Mouse (Mus musculus): Measurements from ENCODE around the gene Atad1. TPM values are rescaled to one million over a fixed set of nuclear protein-coding genes. Genes with fewer than 3 reads are reported as not detected.

The Atad1 gene
- polyA plus RNA-seq, 1 experiment from 2014 or later: 62.8 TPM

GRCm38 (mm10) chr19:32723817-32724216 is 15.8 kb downstream of the Atad1 start:
- H3K27me3 ChIP-seq (ENCODE audit: control insufficient read depth, insufficient read depth, low read depth, low read length): peaks cover 13% of the 10 kb centered on the region
- H3K4me2 ChIP-seq (ENCODE audit: low read depth, low read length): no peak overlapping the region
- H3K9me3 ChIP-seq (ENCODE audit: control insufficient read depth, low read length): 0 out of 2 replicates have a peak, but pooled peaks cover 2% of the 10 kb centered on the region
- no peak overlapping the region for H3K4me3 ChIP-seq (ENCODE audit: low read length)
- no peak overlapping the region for H3K9ac ChIP-seq (ENCODE audit: low read length)
- no peaks in the 10 kb centered on the region for H3K36me3 ChIP-seq (ENCODE audit: control insufficient read depth, insufficient read depth, low read length)
- H3K4me1 ChIP-seq (replicated peaks; ENCODE audit: control insufficient read depth, insufficient read depth, low read length): peaks cover 3% of the 10 kb centered on the region; the same call in 1 of the 2 replicates
- 44% methylated on average over 7 of the region's 7 CpGs for WGBS
- H3K27ac ChIP-seq (ENCODE audit: low read length): no peak overlapping the region
- ATAC-seq (ENCODE audit: low read depth): no peak

- Histone ChIP-seq H3K4me1 (replicated peaks; ENCODE audit: control insufficient read depth, insufficient read depth, low read length) (no peaks in the 10 kb centered on the region), H3K27ac (ENCODE audit: low read length) (no peak overlapping the region), H3K36me3 (ENCODE audit: control insufficient read depth, insufficient read depth, low read length) (no peaks in the 10 kb centered on the region), H3K9me3 (ENCODE audit: control insufficient read depth, low read length) (0 out of 2 replicates have a peak, but pooled peaks cover 2% of the 10 kb centered on the region), H3K4me3 (ENCODE audit: low read length) (no peak overlapping the region), H3K9ac (ENCODE audit: low read length) (no peak overlapping the region), H3K4me2 (ENCODE audit: low read depth, low read length) (no peak overlapping the region), H3K27me3 (ENCODE audit: control insufficient read depth, insufficient read depth, low read depth, low read length) (no peaks in the 10 kb centered on the region)
- no peak for ATAC-seq (ENCODE audit: low read depth)
- WGBS: 90% methylated on average over 1 of the region's 1 CpGs
Observed at GRCm38 (mm10) chr19:32720319-32720718, 19.3 kb downstream of the Atad1 start.

- peaks cover 4% of the 10 kb centered on the region; the same call in 1 of the 2 replicates for H3K4me1 ChIP-seq (replicated peaks; ENCODE audit: control insufficient read depth, insufficient read depth, low read length)
- no peaks in the 10 kb centered on the region for H3K36me3 ChIP-seq (ENCODE audit: control insufficient read depth, insufficient read depth, low read length)
- no peak overlapping the region for H3K4me3 ChIP-seq (ENCODE audit: low read length)
- ATAC-seq (ENCODE audit: low read depth): no peak
- WGBS: 40% methylated on average over 3 of the region's 3 CpGs
- no peaks in the 10 kb centered on the region for H3K27me3 ChIP-seq (ENCODE audit: control insufficient read depth, insufficient read depth, low read depth, low read length)
- 0 out of 2 replicates have a peak, but pooled peaks cover 2% of the 10 kb centered on the region for H3K9me3 ChIP-seq (ENCODE audit: control insufficient read depth, low read length)
- no peak overlapping the region for H3K9ac ChIP-seq (ENCODE audit: low read length)
- H3K4me2 ChIP-seq (ENCODE audit: low read depth, low read length): no peak overlapping the region
- no peak overlapping the region for H3K27ac ChIP-seq (ENCODE audit: low read length)
Observed at GRCm38 (mm10) chr19:32717590-32717989, 22.0 kb downstream of the Atad1 start.

GRCm38 (mm10) chr19:32715681-32716080 is 23.9 kb downstream of the Atad1 start:
- no peaks in the 10 kb centered on the region for H3K36me3 ChIP-seq (ENCODE audit: control insufficient read depth, insufficient read depth, low read length)
- H3K4me2 ChIP-seq (ENCODE audit: low read depth, low read length): no peak overlapping the region
- no peaks in the 10 kb centered on the region for H3K27me3 ChIP-seq (ENCODE audit: control insufficient read depth, insufficient read depth, low read depth, low read length)
- peaks cover 10% of the 10 kb centered on the region for H3K4me1 ChIP-seq (replicated peaks; ENCODE audit: control insufficient read depth, insufficient read depth, low read length)
- ATAC-seq (ENCODE audit: low read depth): no peak
- 0 out of 2 replicates have a peak, but pooled peaks cover 2% of the 10 kb centered on the region for H3K9me3 ChIP-seq (ENCODE audit: control insufficient read depth, low read length)
- H3K27ac ChIP-seq (ENCODE audit: low read length): no peak overlapping the region
- no peak overlapping the region for H3K9ac ChIP-seq (ENCODE audit: low read length)
- no peak overlapping the region for H3K4me3 ChIP-seq (ENCODE audit: low read length)

GRCm38 (mm10) chr19:32715201-32715600 is 24.4 kb downstream of the Atad1 start:
- Histone ChIP-seq H3K27ac (ENCODE audit: low read length) (no peak overlapping the region), H3K4me2 (ENCODE audit: low read depth, low read length) (no peak overlapping the region), H3K9me3 (ENCODE audit: control insufficient read depth, low read length) (0 out of 2 replicates have a peak, but pooled peaks cover 2% of the 10 kb centered on the region), H3K4me3 (ENCODE audit: low read length) (no peak overlapping the region), H3K27me3 (ENCODE audit: control insufficient read depth, insufficient read depth, low read depth, low read length) (no peaks in the 10 kb centered on the region), H3K4me1 (replicated peaks; ENCODE audit: control insufficient read depth, insufficient read depth, low read length) (peaks cover 13% of the 10 kb centered on the region), H3K36me3 (ENCODE audit: control insufficient read depth, insufficient read depth, low read length) (no peaks in the 10 kb centered on the region), H3K9ac (ENCODE audit: low read length) (no peak overlapping the region)
- 3% methylated on average over 3 of the region's 3 CpGs for WGBS
- peak; percentile 49; the same call in 1 of the 2 replicates for ATAC-seq (ENCODE audit: low read depth)

GRCm38 (mm10) chr19:32713471-32713870 is 26.1 kb downstream of the Atad1 start:
- Histone ChIP-seq H3K4me1 (replicated peaks; ENCODE audit: control insufficient read depth, insufficient read depth, low read length) (peaks cover 13% of the 10 kb centered on the region), H3K9ac (ENCODE audit: low read length) (no peak overlapping the region), H3K9me3 (ENCODE audit: control insufficient read depth, low read length) (no peaks in the 10 kb centered on the region), H3K27me3 (ENCODE audit: control insufficient read depth, insufficient read depth, low read depth, low read length) (no peaks in the 10 kb centered on the region), H3K36me3 (ENCODE audit: control insufficient read depth, insufficient read depth, low read length) (no peaks in the 10 kb centered on the region), H3K27ac (ENCODE audit: low read length) (no peak overlapping the region), H3K4me2 (ENCODE audit: low read depth, low read length) (no peak overlapping the region), H3K4me3 (ENCODE audit: low read length) (no peak overlapping the region)
- no peak for ATAC-seq (ENCODE audit: low read depth)
- 77% methylated on average over 3 of the region's 3 CpGs for WGBS

- H3K4me2 ChIP-seq (ENCODE audit: low read depth, low read length): peak overlapping the region; percentile 92
- 0% methylated on average over 11 of the region's 11 CpGs for WGBS
- H3K27ac ChIP-seq (ENCODE audit: low read length): peak overlapping the region; percentile 82
- ATAC-seq (ENCODE audit: low read depth): peak; percentile 80
- H3K9ac ChIP-seq (ENCODE audit: low read length): peak overlapping the region; percentile 97
- peaks cover 13% of the 10 kb centered on the region for H3K4me1 ChIP-seq (replicated peaks; ENCODE audit: control insufficient read depth, insufficient read depth, low read length)
- H3K9me3 ChIP-seq (ENCODE audit: control insufficient read depth, low read length): no peaks in the 10 kb centered on the region
- H3K4me3 ChIP-seq (ENCODE audit: low read length): peak overlapping the region; percentile 94
- no peaks in the 10 kb centered on the region for H3K36me3 ChIP-seq (ENCODE audit: control insufficient read depth, insufficient read depth, low read length)
- no peaks in the 10 kb centered on the region for H3K27me3 ChIP-seq (ENCODE audit: control insufficient read depth, insufficient read depth, low read depth, low read length)
Observed at GRCm38 (mm10) chr19:32712588-32713042, 27.0 kb downstream of the Atad1 start.

GRCm38 (mm10) chr19:32711761-32712541 is 27.6 kb downstream of the Atad1 start:
- Histone ChIP-seq H3K36me3 (ENCODE audit: control insufficient read depth, insufficient read depth, low read length) (no peaks in the 10 kb centered on the region), H3K4me1 (replicated peaks; ENCODE audit: control insufficient read depth, insufficient read depth, low read length) (peaks cover 13% of the 10 kb centered on the region), H3K4me2 (ENCODE audit: low read depth, low read length) (peak overlapping the region; percentile 92), H3K9ac (ENCODE audit: low read length) (peak overlapping the region; percentile 97), H3K9me3 (ENCODE audit: control insufficient read depth, low read length) (no peaks in the 10 kb centered on the region), H3K27ac (ENCODE audit: low read length) (peak overlapping the region; percentile 82), H3K27me3 (ENCODE audit: control insufficient read depth, insufficient read depth, low read depth, low read length) (no peaks in the 10 kb centered on the region), H3K4me3 (ENCODE audit: low read length) (peak overlapping the region; percentile 94)
- under 1% methylated on average over 59 of the region's 63 CpGs for WGBS
- peak; percentile 98 for ATAC-seq (ENCODE audit: low read depth)

- no peak overlapping the region for H3K9ac ChIP-seq (ENCODE audit: low read length)
- H3K9me3 ChIP-seq (ENCODE audit: control insufficient read depth, low read length): no peaks in the 10 kb centered on the region
- peaks cover 13% of the 10 kb centered on the region for H3K4me1 ChIP-seq (replicated peaks; ENCODE audit: control insufficient read depth, insufficient read depth, low read length)
- ATAC-seq (ENCODE audit: low read depth): no peak
- no peak overlapping the region for H3K27ac ChIP-seq (ENCODE audit: low read length)
- 51% methylated on average over 3 of the region's 3 CpGs for WGBS
- H3K36me3 ChIP-seq (ENCODE audit: control insufficient read depth, insufficient read depth, low read length): 0 out of 2 replicates have a peak, but pooled peaks cover under 1% of the 10 kb centered on the region
- H3K27me3 ChIP-seq (ENCODE audit: control insufficient read depth, insufficient read depth, low read depth, low read length): no peaks in the 10 kb centered on the region
- H3K4me3 ChIP-seq (ENCODE audit: low read length): no peak overlapping the region
- no peak overlapping the region for H3K4me2 ChIP-seq (ENCODE audit: low read depth, low read length)
Observed at GRCm38 (mm10) chr19:32710288-32710687, 29.3 kb downstream of the Atad1 start.
